Mouse (Mus musculus) stomach, embryonic 16.5 days (tissue): ENCODE data around the gene Rorc. TPM values are rescaled to one million over a fixed set of nuclear protein-coding genes. Genes with fewer than 3 reads are reported as not detected.

Experiments
- ATAC-seq: fragments of 200-750 bp; cut with Nextera tagmentation; 2 replicates; pipeline ENCODE4 v1.8.0; 2017; ENCODE audit warnings: moderate number of reproducible peaks, moderate TSS enrichment; ENCODE audit not compliant: insufficient read depth, low FRiP score
- H3K27ac ChIP-seq: fragments of 300-500 bp; sonication (generic); 2 replicates; pipeline ENCODE4 v1.5.1; 2014; ENCODE audit warnings: low read length
- H3K27me3 ChIP-seq: fragments of 300-500 bp; sonication (generic); 2 replicates; pipeline ENCODE4 v1.6.1; 2014; ENCODE audit warnings: low read length, control low read depth, mixed read lengths; ENCODE audit not compliant: control insufficient read depth, insufficient read depth
- H3K36me3 ChIP-seq: fragments of 300-500 bp; sonication (generic); 2 replicates; pipeline ENCODE4 v1.6.1; 2014; ENCODE audit warnings: low read length; ENCODE audit not compliant: control insufficient read depth, insufficient read depth
- H3K4me1 ChIP-seq: fragments of 300-500 bp; sonication (generic); 2 replicates; pipeline ENCODE4 v1.6.1; 2014; ENCODE audit warnings: low read length, control low read depth, mixed read lengths; ENCODE audit not compliant: control insufficient read depth, insufficient read depth
- H3K4me2 ChIP-seq: fragments of 300-500 bp; sonication (generic); 2 replicates; pipeline ENCODE4 v1.6.1; 2014; ENCODE audit warnings: low read depth, low read length, mixed read lengths
- H3K4me3 ChIP-seq: fragments of 300-500 bp; sonication (generic); replicated peaks from 2 replicates; pipeline ENCODE4 v1.5.1; 2014; ENCODE audit warnings: mild to moderate bottlenecking, low read length
- H3K9ac ChIP-seq: fragments of 300-500 bp; sonication (generic); 2 replicates; pipeline ENCODE4 v1.6.1; 2014; ENCODE audit warnings: low read length
- H3K9me3 ChIP-seq: fragments of 300-500 bp; sonication (generic); replicated peaks from 2 replicates; pipeline ENCODE4 v1.6.1; 2016; ENCODE audit warnings: low read length, control low read depth; ENCODE audit not compliant: control insufficient read depth
- WGBS: fragments of 180-500 bp; shearing (Covaris S2); extraction: QIAGEN DNeasy Blood & Tissue Kit; methylation state at CpG from one replicate; pipeline ENCODE4 v1.1.7; 2014; 5-methylcytosine and 5-hydroxymethylcytosine counted together
- polyA plus RNA-seq: library from polyadenylated mRNA; unstranded; fragments of >200 nt; fragmentation: Nextera tagmentation; extraction: Ambion mirVana; gene quantifications from 2 replicates; pipeline ENCODE4 v1.2.1, GENCODE M21; 2015

Rorc gene
- polyA plus RNA-seq, 1 experiment from 2014 or later, result 7.4 TPM

- Histone ChIP-seq H3K9me3 (no peaks in the 10 kb centered on the region), H3K27me3 (no peaks in the 10 kb centered on the region), H3K4me2 (no peak overlapping the region), H3K4me1 (no peaks in the 10 kb centered on the region), H3K9ac (no peak overlapping the region), H3K36me3 (no peaks in the 10 kb centered on the region), H3K27ac (no peak overlapping the region), H3K4me3 (no peak overlapping the region)
- no peak for ATAC-seq
- 3% methylated on average over 1 of the region's 1 CpGs for WGBS
These were observed 11.8 kb upstream of the Rorc start for GRCm38 (mm10) chr3:94360812-94361211.

DNA sequence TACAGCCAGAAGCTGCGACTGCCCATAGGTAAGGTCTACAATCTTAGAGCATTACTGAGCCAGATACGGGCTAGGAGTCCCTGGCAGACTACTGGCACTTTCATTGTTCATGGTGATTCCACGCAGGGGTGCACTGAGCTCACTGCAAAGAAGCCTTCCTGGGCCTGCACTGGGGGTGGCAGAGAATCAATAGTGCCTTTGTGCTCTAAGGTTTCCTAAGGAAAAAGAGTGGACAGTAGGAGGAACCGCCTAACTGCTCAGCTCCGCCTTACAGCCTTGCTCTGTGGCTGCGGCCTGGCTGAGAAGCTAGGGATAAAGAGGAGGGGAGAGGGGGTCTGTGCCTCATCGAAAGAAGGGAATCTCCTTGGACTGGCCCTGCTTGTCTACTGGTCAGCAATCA, 10.5 kb upstream of the Rorc start, which contains the start of gene C2cd4d:
Gene C2cd4d (plus strand): TSS at position 301 of the 400 bp plus-strand sequence.
- H3K9ac ChIP-seq, result peak within 1 kb of the TSS; percentile 82
- H3K27ac ChIP-seq, result peak within 1 kb of the TSS; percentile 55; the same call in 1 of the 2 replicates
- H3K27me3 ChIP-seq, result no peaks in the 10 kb centered on the region
- no peaks in the 10 kb centered on the region for H3K9me3 ChIP-seq
- H3K36me3 ChIP-seq, result no peaks in the 10 kb centered on the region
- H3K4me2 ChIP-seq, result peak within 1 kb of the TSS; percentile 92
- no peak for ATAC-seq
- no peaks in the 10 kb centered on the region for H3K4me1 ChIP-seq
- WGBS, result 63% methylated on average over 7 of the region's 7 CpGs
- peak within 1 kb of the TSS; percentile 57 for H3K4me3 ChIP-seq

GRCm38 (mm10) chr3:94363291-94364153, 9.1 kb upstream of the Rorc start:
- Histone ChIP-seq H3K9me3 (no peaks in the 10 kb centered on the region), H3K4me2 (peak overlapping the region; percentile 92), H3K9ac (peak overlapping the region; percentile 82), H3K4me1 (no peaks in the 10 kb centered on the region), H3K4me3 (peak overlapping the region; percentile 57), H3K36me3 (no peaks in the 10 kb centered on the region), H3K27me3 (no peaks in the 10 kb centered on the region), H3K27ac (no peak overlapping the region)
- 7% methylated on average over 96 of the region's 97 CpGs for WGBS
- peak; percentile 36; the same call in 1 of the 2 replicates for ATAC-seq

- H3K27me3 ChIP-seq, result no peaks in the 10 kb centered on the region
- H3K27ac ChIP-seq, result no peak overlapping the region
- peak overlapping the region; percentile 82 for H3K9ac ChIP-seq
- 4% methylated on average over 23 of the region's 23 CpGs for WGBS
- no peaks in the 10 kb centered on the region for H3K9me3 ChIP-seq
- H3K4me2 ChIP-seq, result peak overlapping the region; percentile 92
- peak overlapping the region; percentile 57 for H3K4me3 ChIP-seq
- no peak for ATAC-seq
- no peaks in the 10 kb centered on the region for H3K36me3 ChIP-seq
- H3K4me1 ChIP-seq, result no peaks in the 10 kb centered on the region
These were observed 8.5 kb upstream of the Rorc start for GRCm38 (mm10) chr3:94364154-94364526.

DNA sequence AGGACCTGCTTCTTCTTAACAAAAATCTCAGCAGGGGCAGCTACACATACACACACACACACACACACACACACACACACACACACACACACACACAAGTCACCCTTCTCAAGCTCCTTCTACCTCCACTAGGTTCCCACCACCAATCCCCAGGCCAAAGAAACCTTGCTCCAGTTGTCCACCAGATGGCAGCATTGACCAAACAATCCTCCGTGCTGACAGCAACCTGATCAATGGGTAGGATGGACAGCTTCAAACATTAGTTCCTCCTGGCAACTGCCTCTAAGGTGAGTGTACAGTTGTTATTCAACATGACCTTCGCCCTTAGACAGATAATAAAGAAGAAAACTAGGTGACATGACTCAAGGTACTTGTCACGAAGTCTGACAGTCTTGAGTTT, 5.8 kb upstream of the Rorc start:
- Histone ChIP-seq H3K27me3 (no peaks in the 10 kb centered on the region), H3K36me3 (no peaks in the 10 kb centered on the region), H3K4me3 (no peak overlapping the region), H3K27ac (no peak overlapping the region; the same call in 1 of the 2 replicates), H3K9me3 (no peaks in the 10 kb centered on the region), H3K4me1 (0 out of 2 replicates have a peak, but pooled peaks cover 4% of the 10 kb centered on the region), H3K9ac (no peak overlapping the region), H3K4me2 (no peak overlapping the region)
- WGBS, result 14% methylated on average over 3 of the region's 3 CpGs
- peak; percentile 25; the same call in 1 of the 2 replicates for ATAC-seq

DNA sequence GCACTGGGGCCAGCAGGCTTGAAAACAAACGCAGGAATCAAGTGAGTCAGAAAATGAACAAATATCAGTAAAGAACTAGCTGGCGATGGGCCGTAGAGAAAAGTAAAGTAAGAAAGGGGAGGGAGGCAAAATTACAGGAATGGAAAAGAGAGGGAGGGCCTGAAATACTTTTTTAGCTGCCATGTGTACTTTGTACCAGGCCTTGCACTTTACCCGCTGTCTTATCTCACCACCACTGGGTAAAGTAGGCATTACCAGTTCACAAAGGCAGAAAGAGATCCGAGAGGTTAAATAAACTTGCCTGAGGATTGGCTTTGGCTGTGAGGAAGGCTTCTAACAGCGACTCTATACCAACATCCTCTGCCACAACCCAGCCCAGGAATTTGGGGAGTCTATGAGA, 5.1 kb upstream of the Rorc start:
- Histone ChIP-seq H3K27ac (peak overlapping the region; percentile 34; the same call in 1 of the 2 replicates), H3K9me3 (no peaks in the 10 kb centered on the region), H3K4me3 (no peak overlapping the region), H3K4me1 (0 out of 2 replicates have a peak, but pooled peaks cover 4% of the 10 kb centered on the region), H3K4me2 (no peak overlapping the region), H3K27me3 (no peaks in the 10 kb centered on the region), H3K36me3 (no peaks in the 10 kb centered on the region), H3K9ac (no peak overlapping the region)
- 61% methylated on average over 6 of the region's 6 CpGs for WGBS
- ATAC-seq, result no peak

DNA sequence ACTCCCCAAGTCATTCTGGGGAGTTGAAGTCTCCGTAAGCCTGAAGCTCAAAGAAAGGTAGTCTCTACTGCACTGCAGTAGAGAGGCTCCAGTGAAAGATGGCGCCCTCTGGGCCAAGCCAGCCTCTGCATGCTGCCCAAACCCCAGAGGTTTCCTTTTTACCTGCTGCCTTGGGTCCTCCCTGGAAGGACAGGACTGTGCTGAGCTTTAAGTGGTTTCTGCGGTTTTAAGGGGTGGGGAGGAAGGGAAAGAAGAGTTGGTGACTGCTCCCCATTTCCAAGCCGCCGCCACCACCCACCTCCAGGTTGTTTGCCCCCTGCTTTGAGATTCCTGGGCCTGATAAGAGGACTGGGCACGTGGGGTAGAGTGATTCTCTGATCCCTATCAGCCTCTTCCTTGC, 4.0 kb upstream of the Rorc start:
- H3K36me3 ChIP-seq, result no peaks in the 10 kb centered on the region
- no peak for ATAC-seq
- H3K4me2 ChIP-seq, result no peak overlapping the region
- no peaks in the 10 kb centered on the region for H3K27me3 ChIP-seq
- no peak overlapping the region for H3K9ac ChIP-seq
- 65% methylated on average over 6 of the region's 6 CpGs for WGBS
- 0 out of 2 replicates have a peak, but pooled peaks cover 4% of the 10 kb centered on the region for H3K4me1 ChIP-seq
- H3K27ac ChIP-seq, result no peak overlapping the region
- no peaks in the 10 kb centered on the region for H3K9me3 ChIP-seq
- H3K4me3 ChIP-seq, result no peak overlapping the region

GRCm38 (mm10) chr3:94369709-94370108, 2.9 kb upstream of the Rorc start:
- no peaks in the 10 kb centered on the region for H3K36me3 ChIP-seq
- H3K9ac ChIP-seq, result no peak overlapping the region
- H3K27me3 ChIP-seq, result no peaks in the 10 kb centered on the region
- H3K4me1 ChIP-seq, result peaks cover 7% of the 10 kb centered on the region; the same call in 1 of the 2 replicates
- no peak overlapping the region for H3K27ac ChIP-seq
- peak; percentile 3; the same call in 1 of the 2 replicates for ATAC-seq
- 40% methylated on average over 2 of the region's 2 CpGs for WGBS
- no peak overlapping the region for H3K4me2 ChIP-seq
- no peak overlapping the region for H3K4me3 ChIP-seq
- H3K9me3 ChIP-seq, result no peaks in the 10 kb centered on the region

DNA sequence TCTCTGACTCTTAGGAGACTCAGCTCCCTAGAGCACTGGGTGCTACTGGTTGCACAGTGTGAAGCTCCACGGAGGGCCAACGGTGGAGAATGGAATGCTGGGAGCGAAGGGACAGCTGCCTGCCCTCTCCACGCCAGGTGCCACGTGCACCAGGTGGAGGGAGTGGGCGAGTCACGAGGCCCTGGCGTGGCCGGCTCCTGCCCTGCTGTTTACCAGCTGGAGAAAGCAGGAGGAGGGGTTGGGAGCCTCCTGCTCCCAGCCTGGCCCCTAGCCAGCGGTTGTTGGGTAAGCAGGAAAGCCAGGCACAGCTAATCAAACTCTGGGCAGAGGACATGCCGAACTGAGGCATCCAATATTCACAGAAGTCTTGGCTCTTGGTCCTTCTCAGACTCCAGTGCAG, 957 bp upstream of the Rorc start:
- no peaks in the 10 kb centered on the region for H3K9me3 ChIP-seq
- H3K4me2 ChIP-seq, result peak overlapping the region; percentile 31
- no peak overlapping the region for H3K27ac ChIP-seq
- H3K4me3 ChIP-seq, result no peak overlapping the region
- no peaks in the 10 kb centered on the region for H3K27me3 ChIP-seq
- peak; percentile 74 for ATAC-seq
- 0 out of 2 replicates have a peak overlapping the region, but pooled peaks have one; percentile 17 for H3K9ac ChIP-seq
- H3K36me3 ChIP-seq, result no peaks in the 10 kb centered on the region
- WGBS, result 4% methylated on average over 11 of the region's 11 CpGs
- H3K4me1 ChIP-seq, result peaks cover 7% of the 10 kb centered on the region; the same call in 1 of the 2 replicates
